Mouse (Mus musculus): ENCODE results near the gene Fam205a1. TPM values are rescaled to one million over a fixed set of nuclear protein-coding genes. Genes with fewer than 3 reads are reported as not detected.

Fam205a1 gene
- polyA plus RNA-seq, 1 experiment from 2014 or later: not detected

GRCm38 (mm10) chr4:42888806-42889205 is 35.1 kb upstream of the Fam205a1 start:
- DNase-seq (ENCODE audit: low spot score): no peak
- no peak overlapping the region for H3K4me3 ChIP-seq (ENCODE audit: low read depth, low read length)
- H3K4me2 ChIP-seq (replicated peaks; ENCODE audit: low read depth, low read length): no peak overlapping the region
- H3K4me1 ChIP-seq (ENCODE audit: insufficient read depth, low read depth, low read length): no peaks in the 10 kb centered on the region
- H3K9ac ChIP-seq (replicated peaks; ENCODE audit: low read depth): no peak overlapping the region
- H3K27ac ChIP-seq (ENCODE audit: low read length): no peak overlapping the region
- no peak for TF ChIP-seq CTCF (IDR thresholded peaks at IDR 0.05)
- TF ChIP-seq EP300 (IDR thresholded peaks at IDR 0.05): no peak
- ATAC-seq: no peak
- H3K36me3 ChIP-seq (ENCODE audit: insufficient read depth, low read length): no peaks in the 10 kb centered on the region
- no peaks in the 10 kb centered on the region for H3K27me3 ChIP-seq (replicated peaks; ENCODE audit: insufficient read depth, low read length)
- 91% methylated on average over 6 of the region's 6 CpGs for WGBS
- no peaks in the 10 kb centered on the region for H3K9me3 ChIP-seq (ENCODE audit: low read length)

GRCm38 (mm10) chr4:42886926-42887325 is 33.2 kb upstream of the Fam205a1 start:
- DNase-seq (ENCODE audit: low spot score): no peak
- ATAC-seq: no peak

GRCm38 (mm10) chr4:42880677-42880948 is 26.9 kb upstream of the Fam205a1 start:
- Histone ChIP-seq H3K9ac (replicated peaks; ENCODE audit: low read depth) (no peak overlapping the region), H3K27me3 (replicated peaks; ENCODE audit: insufficient read depth, low read length) (no peaks in the 10 kb centered on the region), H3K9me3 (ENCODE audit: low read length) (no peaks in the 10 kb centered on the region), H3K36me3 (ENCODE audit: insufficient read depth, low read length) (no peaks in the 10 kb centered on the region), H3K4me2 (replicated peaks; ENCODE audit: low read depth, low read length) (no peak overlapping the region), H3K4me3 (ENCODE audit: low read depth, low read length) (no peak overlapping the region), H3K27ac (ENCODE audit: low read length) (no peak overlapping the region), H3K4me1 (ENCODE audit: insufficient read depth, low read depth, low read length) (no peaks in the 10 kb centered on the region)
- DNase-seq (ENCODE audit: low spot score) (no peak), ATAC-seq (no peak)
- TF ChIP-seq CTCF (IDR thresholded peaks at IDR 0.05) (no peak), EP300 (IDR thresholded peaks at IDR 0.05) (no peak)
- WGBS: 20% methylated on average over 1 of the region's 1 CpGs

More at GRCm38 (mm10) chr4:42886926-42887325, 33.2 kb upstream of the Fam205a1 start:
- WGBS: 83% methylated on average over 6 of the region's 6 CpGs
- H3K9ac ChIP-seq (replicated peaks; ENCODE audit: low read depth): no peak overlapping the region
- no peak overlapping the region for H3K4me2 ChIP-seq (replicated peaks; ENCODE audit: low read depth, low read length)
- H3K4me3 ChIP-seq (ENCODE audit: low read depth, low read length): no peak overlapping the region
- no peaks in the 10 kb centered on the region for H3K27me3 ChIP-seq (replicated peaks; ENCODE audit: insufficient read depth, low read length)
- no peaks in the 10 kb centered on the region for H3K36me3 ChIP-seq (ENCODE audit: insufficient read depth, low read length)
- no peak for TF ChIP-seq EP300 (IDR thresholded peaks at IDR 0.05)
- TF ChIP-seq CTCF (IDR thresholded peaks at IDR 0.05): no peak
- no peaks in the 10 kb centered on the region for H3K4me1 ChIP-seq (ENCODE audit: insufficient read depth, low read depth, low read length)
- H3K27ac ChIP-seq (ENCODE audit: low read length): no peak overlapping the region
- no peaks in the 10 kb centered on the region for H3K9me3 ChIP-seq (ENCODE audit: low read length)

GRCm38 (mm10) chr4:42879829-42880676 is 26.4 kb upstream of the Fam205a1 start:
- no peak for ATAC-seq
- H3K27ac ChIP-seq (ENCODE audit: low read length): no peak overlapping the region
- no peaks in the 10 kb centered on the region for H3K27me3 ChIP-seq (replicated peaks; ENCODE audit: insufficient read depth, low read length)
- H3K36me3 ChIP-seq (ENCODE audit: insufficient read depth, low read length): no peaks in the 10 kb centered on the region
- DNase-seq (ENCODE audit: low spot score): no peak
- H3K9ac ChIP-seq (replicated peaks; ENCODE audit: low read depth): no peak overlapping the region
- no peak overlapping the region for H3K4me3 ChIP-seq (ENCODE audit: low read depth, low read length)
- no peaks in the 10 kb centered on the region for H3K4me1 ChIP-seq (ENCODE audit: insufficient read depth, low read depth, low read length)
- no peaks in the 10 kb centered on the region for H3K9me3 ChIP-seq (ENCODE audit: low read length)
- H3K4me2 ChIP-seq (replicated peaks; ENCODE audit: low read depth, low read length): no peak overlapping the region
- no peak for TF ChIP-seq EP300 (IDR thresholded peaks at IDR 0.05)
- TF ChIP-seq CTCF (IDR thresholded peaks at IDR 0.05): no peak
- WGBS: 67% methylated on average over 16 of the region's 16 CpGs

- Histone ChIP-seq H3K9me3 (ENCODE audit: low read length) (no peaks in the 10 kb centered on the region), H3K4me3 (ENCODE audit: low read depth, low read length) (no peak overlapping the region), H3K27me3 (replicated peaks; ENCODE audit: insufficient read depth, low read length) (no peaks in the 10 kb centered on the region), H3K27ac (ENCODE audit: low read length) (no peak overlapping the region), H3K4me1 (ENCODE audit: insufficient read depth, low read depth, low read length) (no peaks in the 10 kb centered on the region), H3K36me3 (ENCODE audit: insufficient read depth, low read length) (no peaks in the 10 kb centered on the region), H3K4me2 (replicated peaks; ENCODE audit: low read depth, low read length) (no peak overlapping the region), H3K9ac (replicated peaks; ENCODE audit: low read depth) (no peak overlapping the region)
- ATAC-seq (no peak), DNase-seq (ENCODE audit: low spot score) (no peak)
- TF ChIP-seq EP300 (IDR thresholded peaks at IDR 0.05): no peak
- WGBS: 72% methylated on average over 2 of the region's 2 CpGs
Measured at GRCm38 (mm10) chr4:42877657-42878056, 24.0 kb upstream of the Fam205a1 start.

- H3K4me3 ChIP-seq (ENCODE audit: low read depth, low read length): no peak overlapping the region
- H3K27ac ChIP-seq (ENCODE audit: low read length): no peak overlapping the region
- H3K4me2 ChIP-seq (replicated peaks; ENCODE audit: low read depth, low read length): no peak overlapping the region
- ATAC-seq (peak; percentile 80), DNase-seq (ENCODE audit: low spot score) (peak; percentile 86)
- 23% methylated on average over 5 of the region's 5 CpGs for WGBS
- H3K36me3 ChIP-seq (ENCODE audit: insufficient read depth, low read length): no peaks in the 10 kb centered on the region
- peak; percentile 80 for TF ChIP-seq CTCF (IDR thresholded peaks at IDR 0.05)
- TF ChIP-seq EP300 (IDR thresholded peaks at IDR 0.05): no peak
- no peaks in the 10 kb centered on the region for H3K9me3 ChIP-seq (ENCODE audit: low read length)
- H3K9ac ChIP-seq (replicated peaks; ENCODE audit: low read depth): no peak overlapping the region
- H3K4me1 ChIP-seq (ENCODE audit: insufficient read depth, low read depth, low read length): no peaks in the 10 kb centered on the region
- H3K27me3 ChIP-seq (replicated peaks; ENCODE audit: insufficient read depth, low read length): no peaks in the 10 kb centered on the region
Measured at GRCm38 (mm10) chr4:42876586-42877291, 23.1 kb upstream of the Fam205a1 start.

Measured in lung, postnatal 0 days (tissue).